Mouse (Mus musculus): ENCODE data around the gene Mgst3. TPM values are rescaled to one million over a fixed set of nuclear protein-coding genes. Genes with fewer than 3 reads are reported as not detected.
A peak's percentile ranks its signal among the peaks of the same experiment; 100 is the strongest.
"Not testable (repeated sequence)": the region's sequence is repeated elsewhere in the genome, so short reads cannot be mapped to it uniquely, and the experiment has no call there.

The Mgst3 gene
- polyA plus RNA-seq, 1 experiment from 2014 or later, result 48.8 TPM

DNA sequence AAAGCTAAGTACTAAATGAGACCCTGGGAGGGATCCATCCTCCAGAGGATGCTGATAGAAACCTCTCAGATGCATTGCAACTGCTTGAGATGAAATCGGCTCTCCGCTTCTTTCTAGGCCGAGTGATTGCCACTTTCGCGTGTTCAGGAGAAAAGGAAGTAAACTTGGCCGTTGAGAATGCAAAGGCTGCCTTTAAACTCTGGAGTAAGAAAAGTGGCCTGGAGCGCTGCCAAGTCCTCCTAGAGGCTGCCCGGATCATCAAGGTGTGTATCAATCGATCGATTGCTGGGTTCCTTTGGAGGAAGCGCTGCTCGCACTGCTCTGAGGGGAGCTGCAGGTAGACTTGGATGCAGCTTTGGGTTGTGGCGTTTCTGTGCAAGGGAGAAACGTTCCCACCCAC lies 41.2 kb downstream of the Mgst3 start:
- WGBS, result 94% methylated on average over 14 of the region's 14 CpGs
- no peak for ATAC-seq (ENCODE audit: low FRiP score, low read depth)

DNA sequence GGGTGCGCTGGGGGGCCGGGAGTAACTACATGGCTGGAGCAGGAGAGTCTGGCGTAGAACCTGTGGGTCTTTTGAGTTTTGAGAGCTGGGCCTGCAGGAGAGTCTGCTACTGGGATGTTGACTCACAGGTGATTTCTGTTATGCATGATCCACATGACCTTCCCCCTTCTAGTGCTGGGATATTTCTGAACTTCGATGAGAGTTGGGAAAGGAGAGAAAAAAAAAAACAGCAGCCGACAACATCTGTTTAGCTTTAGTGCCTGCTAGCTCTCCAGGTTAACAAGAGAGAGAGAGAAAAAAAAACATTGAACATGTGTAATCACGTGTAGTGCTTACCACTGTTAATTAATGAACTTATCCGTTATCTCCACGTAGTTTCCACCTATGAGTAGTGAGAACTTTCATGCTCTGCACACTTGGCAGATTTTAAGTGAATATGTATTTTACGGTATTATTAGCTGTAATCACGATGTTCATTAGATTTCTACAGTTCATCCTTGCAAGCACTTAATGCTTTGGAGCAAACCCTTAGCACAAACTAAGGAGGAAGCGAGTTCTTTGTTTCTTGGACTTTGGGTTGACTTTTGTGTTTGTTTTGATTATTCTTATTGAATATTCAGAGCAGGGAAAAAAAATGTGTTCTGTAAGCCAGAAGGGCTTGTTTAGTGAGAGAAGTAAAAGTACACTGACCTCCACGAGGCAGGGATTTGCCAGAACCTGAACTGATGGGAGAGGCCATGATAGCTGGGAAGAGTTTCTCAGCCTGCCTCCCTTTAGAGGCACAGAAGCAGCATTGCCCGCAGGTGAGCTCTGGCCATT lies 42.8 kb downstream of the Mgst3 start:
- peaks cover 14% of the 10 kb centered on the region for H3K36me3 ChIP-seq
- H3K27me3 ChIP-seq, result no peaks in the 10 kb centered on the region
- 39% methylated on average over 13 of the region's 13 CpGs for WGBS
- 0 out of 2 replicates have a peak, but pooled peaks cover 3% of the 10 kb centered on the region for H3K4me1 ChIP-seq
- no peaks in the 10 kb centered on the region for H3K9me3 ChIP-seq
- H3K27ac ChIP-seq (replicated peaks), result peak overlapping the region; percentile 50
- peak overlapping the region; percentile 76 for H3K9ac ChIP-seq (replicated peaks)
- H3K4me2 ChIP-seq (replicated peaks), result peak overlapping the region; percentile 87
- H3K4me3 ChIP-seq, result peak overlapping the region; percentile 70
- no peak; the same call in 1 of the 2 replicates for ATAC-seq (ENCODE audit: low FRiP score, low read depth)

More for the DNA sequence above, 41.2 kb downstream of the Mgst3 start:
- no peak overlapping the region for H3K4me3 ChIP-seq
- H3K4me2 ChIP-seq (replicated peaks), result no peak overlapping the region
- H3K27ac ChIP-seq (replicated peaks), result no peak overlapping the region
- no peaks in the 10 kb centered on the region for H3K27me3 ChIP-seq
- H3K9me3 ChIP-seq, result no peaks in the 10 kb centered on the region
- H3K9ac ChIP-seq (replicated peaks), result no peak overlapping the region
- 0 out of 2 replicates have a peak, but pooled peaks cover 3% of the 10 kb centered on the region for H3K4me1 ChIP-seq
- H3K36me3 ChIP-seq, result peaks cover 21% of the 10 kb centered on the region

- no peaks in the 10 kb centered on the region for H3K9me3 ChIP-seq
- WGBS, result under 1% methylated on average over 55 of the region's 55 CpGs
- H3K4me1 ChIP-seq, result 0 out of 2 replicates have a peak, but pooled peaks cover 3% of the 10 kb centered on the region
- H3K36me3 ChIP-seq, result peaks cover 14% of the 10 kb centered on the region
- peak within 1 kb of the TSS; percentile 76 for H3K9ac ChIP-seq (replicated peaks)
- peak; percentile 98 for ATAC-seq (ENCODE audit: low FRiP score, low read depth)
- H3K27me3 ChIP-seq, result no peaks in the 10 kb centered on the region
- peak within 1 kb of the TSS; percentile 50 for H3K27ac ChIP-seq (replicated peaks)
- H3K4me3 ChIP-seq, result peak within 1 kb of the TSS; percentile 70
- H3K4me2 ChIP-seq (replicated peaks), result peak within 1 kb of the TSS; percentile 87
Measured at GRCm38 (mm10) chr1:167349815-167350596, 43.6 kb downstream of the Mgst3 start, which contains the start of gene Aldh9a1. Gene Aldh9a1, plus strand, starts transcription at chr1:167349991.

DNA sequence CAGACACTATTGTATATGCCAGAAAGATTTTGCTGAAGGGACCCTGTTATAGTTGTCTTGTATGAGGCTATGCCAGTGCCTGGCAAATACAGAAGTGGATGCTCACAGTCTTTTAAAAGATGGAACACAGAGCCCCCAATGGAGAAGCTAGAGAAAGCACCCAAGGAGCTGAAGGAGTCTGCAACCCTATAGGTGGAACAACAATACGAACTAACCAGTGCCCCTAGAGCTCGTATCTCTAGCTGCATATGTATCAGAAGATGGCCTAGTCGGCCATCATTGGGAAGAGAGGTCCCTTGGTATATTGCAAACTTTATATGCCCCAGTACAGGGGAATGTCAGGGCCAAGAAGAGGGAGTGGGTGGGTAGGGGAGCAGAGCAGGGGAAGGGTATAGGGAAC lies 44.4 kb downstream of the Mgst3 start:
- H3K4me3 ChIP-seq; H3K36me3 ChIP-seq; ATAC-seq (ENCODE audit: low FRiP score, low read depth); H3K4me2 ChIP-seq (replicated peaks); H3K9ac ChIP-seq (replicated peaks); H3K27ac ChIP-seq (replicated peaks); H3K27me3 ChIP-seq; H3K4me1 ChIP-seq; H3K9me3 ChIP-seq: not testable (repeated sequence)
- WGBS, result 63% methylated on average over 3 of the region's 3 CpGs

GRCm38 (mm10) chr1:167345994-167346520 lies 47.6 kb downstream of the Mgst3 start:
- 90% methylated on average over 10 of the region's 10 CpGs for WGBS

DNA sequence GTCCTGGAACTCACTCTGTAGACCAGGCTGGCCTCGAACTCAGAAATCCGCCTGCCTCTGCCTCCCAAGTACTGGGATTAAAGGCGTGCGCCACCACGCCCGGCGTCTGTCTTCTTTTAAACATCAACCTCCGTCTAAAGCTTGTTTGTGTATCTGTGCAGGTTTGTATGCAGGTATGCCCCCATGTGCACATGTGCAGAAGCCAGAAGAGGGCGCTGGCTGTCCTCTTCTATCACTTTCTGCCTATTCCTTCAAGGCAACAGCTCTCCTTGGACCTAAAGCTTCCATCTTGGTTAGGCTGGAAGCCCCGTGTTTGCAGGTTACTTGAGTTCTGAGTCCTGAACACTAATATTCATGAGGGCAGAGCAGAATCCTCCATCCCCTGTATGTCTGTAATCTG lies 50.8 kb downstream of the Mgst3 start:
- Histone ChIP-seq H3K4me2 (replicated peaks) (no peak overlapping the region), H3K9ac (replicated peaks) (no peak overlapping the region), H3K9me3 (no peaks in the 10 kb centered on the region), H3K4me1 (no peaks in the 10 kb centered on the region), H3K36me3 (no peaks in the 10 kb centered on the region), H3K27ac (replicated peaks) (no peak overlapping the region), H3K4me3 (no peak overlapping the region), H3K27me3 (peaks cover 12% of the 10 kb centered on the region)
- no peak for ATAC-seq (ENCODE audit: low FRiP score, low read depth)
- WGBS, result 89% methylated on average over 10 of the region's 10 CpGs

More at GRCm38 (mm10) chr1:167345994-167346520, 47.6 kb downstream of the Mgst3 start:
- not testable (repeated sequence) for H3K36me3 ChIP-seq; H3K4me2 ChIP-seq (replicated peaks); H3K27me3 ChIP-seq; H3K27ac ChIP-seq (replicated peaks); H3K4me3 ChIP-seq; H3K4me1 ChIP-seq; H3K9ac ChIP-seq (replicated peaks); ATAC-seq (ENCODE audit: low FRiP score, low read depth); H3K9me3 ChIP-seq

GRCm38 (mm10) chr1:167340910-167341528 lies 52.6 kb downstream of the Mgst3 start:
- ATAC-seq (ENCODE audit: low FRiP score, low read depth), result 0 out of 2 replicates have a peak, but pooled peaks have one; percentile 28
- WGBS, result 91% methylated on average over 3 of the region's 3 CpGs
- Histone ChIP-seq H3K27ac (replicated peaks) (no peak overlapping the region), H3K4me1 (no peaks in the 10 kb centered on the region), H3K9ac (replicated peaks) (no peak overlapping the region), H3K36me3 (no peaks in the 10 kb centered on the region), H3K4me2 (replicated peaks) (no peak overlapping the region), H3K9me3 (no peaks in the 10 kb centered on the region), H3K27me3 (peaks cover 12% of the 10 kb centered on the region), H3K4me3 (no peak overlapping the region)

DNA sequence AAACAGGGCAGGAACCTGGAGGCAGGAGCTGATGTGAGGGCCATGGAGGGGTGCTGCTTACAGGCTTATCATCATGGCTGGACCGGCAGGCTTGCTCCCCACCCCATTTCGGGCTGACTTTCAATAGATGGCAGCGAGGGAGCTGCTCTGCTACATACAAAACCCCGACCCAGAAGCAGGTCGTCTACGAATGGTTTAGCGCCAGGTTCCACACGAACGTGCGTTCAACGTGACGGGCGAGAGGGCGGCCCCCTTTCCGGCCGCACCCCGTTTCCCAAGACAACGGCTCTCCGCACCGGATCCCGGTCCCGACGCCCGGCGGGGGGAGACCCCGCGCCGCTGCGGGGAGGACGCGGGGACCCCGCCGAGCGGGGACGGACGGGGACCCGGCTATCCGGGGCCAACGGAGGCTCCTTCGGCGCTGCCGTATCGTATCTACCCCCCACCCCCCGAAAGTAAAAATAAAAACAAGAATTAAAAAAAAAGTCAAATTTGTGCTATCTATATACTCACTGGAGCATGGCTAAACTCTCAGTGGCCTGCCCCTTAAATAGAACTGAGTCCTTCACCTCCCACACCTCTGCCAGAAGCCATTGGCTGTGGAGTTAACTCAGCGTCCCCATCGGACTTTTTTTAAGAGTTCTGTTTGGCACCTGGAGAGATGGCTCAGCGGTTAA lies 53.4 kb downstream of the Mgst3 start:
- WGBS, result 2% methylated on average over 47 of the region's 47 CpGs
- Histone ChIP-seq H3K36me3 (no peaks in the 10 kb centered on the region), H3K4me2 (replicated peaks) (peak overlapping the region; percentile 77), H3K9me3 (no peaks in the 10 kb centered on the region), H3K9ac (replicated peaks) (peak overlapping the region; percentile 54), H3K4me1 (no peaks in the 10 kb centered on the region), H3K4me3 (peak overlapping the region; percentile 46), H3K27ac (replicated peaks) (no peak overlapping the region), H3K27me3 (peaks cover 12% of the 10 kb centered on the region)
- peak; percentile 76 for ATAC-seq (ENCODE audit: low FRiP score, low read depth)

DNA sequence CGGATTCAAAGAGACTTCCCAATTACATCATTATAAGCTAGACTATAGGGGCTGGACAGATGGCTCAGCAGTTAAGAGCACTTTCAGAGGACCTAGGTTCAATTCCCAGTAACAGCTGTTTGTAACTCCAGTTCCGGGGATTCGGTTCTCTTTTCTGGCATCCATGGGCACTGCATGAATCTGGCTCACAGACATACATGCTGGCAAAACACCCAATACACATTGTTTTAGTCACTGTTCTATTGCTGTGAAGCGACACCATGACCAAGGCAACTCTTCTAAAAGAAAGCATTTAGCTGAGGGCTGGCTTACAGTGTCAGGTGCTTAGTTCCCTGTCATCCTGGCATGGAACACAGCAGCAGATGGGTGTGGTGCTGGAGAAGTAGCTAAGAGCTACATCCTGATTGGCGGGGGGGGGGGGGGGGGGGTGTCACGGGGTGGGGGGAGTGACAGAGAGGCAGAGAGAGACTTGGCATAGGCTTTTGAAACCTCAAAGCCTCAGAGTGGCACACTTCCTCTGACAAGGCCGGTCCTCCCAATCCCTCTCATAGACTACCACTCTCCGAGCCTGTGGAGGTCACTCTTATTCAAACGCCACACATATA lies 54.4 kb downstream of the Mgst3 start:
- no peak for ATAC-seq (ENCODE audit: low FRiP score, low read depth)
- no peaks in the 10 kb centered on the region for H3K4me1 ChIP-seq
- no peaks in the 10 kb centered on the region for H3K9me3 ChIP-seq
- no peak overlapping the region for H3K27ac ChIP-seq (replicated peaks)
- 74% methylated on average over 8 of the region's 9 CpGs for WGBS
- H3K9ac ChIP-seq (replicated peaks), result no peak overlapping the region
- H3K27me3 ChIP-seq, result peaks cover 12% of the 10 kb centered on the region
- no peak overlapping the region for H3K4me2 ChIP-seq (replicated peaks)
- H3K4me3 ChIP-seq, result no peak overlapping the region
- H3K36me3 ChIP-seq, result no peaks in the 10 kb centered on the region

DNA sequence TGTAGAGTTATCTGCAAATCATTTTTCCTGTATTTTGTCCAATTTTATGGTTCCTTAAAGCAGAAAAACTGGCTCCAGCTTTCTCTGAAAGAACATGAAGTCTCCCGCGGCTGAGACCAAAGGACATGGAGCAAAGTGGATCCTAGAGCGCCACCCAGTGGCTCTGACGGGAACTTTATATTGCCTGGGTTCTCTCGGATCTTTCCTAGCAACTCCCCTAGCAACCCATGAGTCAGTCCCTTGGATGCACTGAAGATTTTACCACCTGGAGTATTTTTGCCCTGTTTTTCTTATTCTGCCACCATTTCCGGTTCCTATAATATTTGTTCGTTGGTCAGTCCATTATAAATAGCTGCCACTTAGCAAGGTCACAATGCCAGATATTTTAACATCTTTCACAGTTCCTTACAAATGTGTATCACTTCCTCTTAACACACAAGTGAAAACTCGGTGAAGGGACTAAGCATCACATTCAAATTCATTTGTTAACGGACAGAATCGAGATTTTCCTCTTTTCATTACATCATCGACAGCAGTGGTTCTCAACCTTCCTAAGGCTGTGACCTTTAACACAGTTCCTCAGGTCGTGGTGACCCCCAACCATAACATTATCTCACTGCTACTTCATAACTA lies 56.1 kb downstream of the Mgst3 start:
- peak; percentile 69; the same call in 1 of the 2 replicates for ATAC-seq (ENCODE audit: low FRiP score, low read depth)
- no peak overlapping the region for H3K4me2 ChIP-seq (replicated peaks)

More for the DNA sequence above, 56.1 kb downstream of the Mgst3 start:
- WGBS, result 23% methylated on average over 12 of the region's 12 CpGs
- Histone ChIP-seq H3K9me3 (no peaks in the 10 kb centered on the region), H3K36me3 (peaks cover 7% of the 10 kb centered on the region; the same call in 1 of the 2 replicates), H3K27ac (replicated peaks) (no peak overlapping the region), H3K4me1 (no peaks in the 10 kb centered on the region), H3K9ac (replicated peaks) (no peak overlapping the region), H3K27me3 (peaks cover 12% of the 10 kb centered on the region), H3K4me3 (no peak overlapping the region)
